Mouse (Mus musculus) midbrain, embryonic 13.5 days (tissue): ENCODE data around the gene Ptma. TPM values are rescaled to one million over a fixed set of nuclear protein-coding genes. Genes with fewer than 3 reads are reported as not detected.
"Not testable (repeated sequence)": the region's sequence is repeated elsewhere in the genome, so short reads cannot be mapped to it uniquely, and the experiment has no call there.

Source experiments
- ATAC-seq: fragments of 200-750 bp; cut with Nextera tagmentation; 2 replicates; pipeline ENCODE4 v1.8.0; 2017; ENCODE audit warnings: mild to moderate bottlenecking, moderate TSS enrichment, moderate library complexity
- H3K27ac ChIP-seq: fragments of 300-500 bp; sonication (generic); 2 replicates; pipeline ENCODE4 v1.5.1; 2015; ENCODE audit warnings: inconsistent platforms, mild to moderate bottlenecking, moderate library complexity
- H3K27me3 ChIP-seq: fragments of 300-500 bp; sonication (generic); 2 replicates; pipeline ENCODE4 v1.6.1; 2015; ENCODE audit warnings: mild to moderate bottlenecking, inconsistent platforms
- H3K36me3 ChIP-seq: fragments of 300-500 bp; sonication (generic); 2 replicates; pipeline ENCODE4 v1.6.1; 2015; ENCODE audit warnings: mild to moderate bottlenecking, inconsistent platforms
- H3K4me1 ChIP-seq: fragments of 300-500 bp; sonication (generic); replicated peaks from 2 replicates; pipeline ENCODE4 v1.6.1; 2015; ENCODE audit warnings: inconsistent platforms
- H3K4me2 ChIP-seq: fragments of 300-500 bp; sonication (generic); replicated peaks from 2 replicates; pipeline ENCODE4 v1.6.1; 2015; ENCODE audit warnings: moderate library complexity, mild to moderate bottlenecking, inconsistent platforms
- H3K4me3 ChIP-seq: fragments of 300-500 bp; sonication (generic); replicated peaks from 2 replicates; pipeline ENCODE4 v1.5.1; 2015; ENCODE audit warnings: mild to moderate bottlenecking, inconsistent platforms
- H3K9ac ChIP-seq: fragments of 300-500 bp; sonication (generic); replicated peaks from 2 replicates; pipeline ENCODE4 v1.6.1; 2015; ENCODE audit warnings: mild to moderate bottlenecking, inconsistent platforms
- H3K9me3 ChIP-seq: fragments of 300-500 bp; sonication (generic); 2 replicates; pipeline ENCODE4 v1.6.1; 2016; ENCODE audit warnings: mild to moderate bottlenecking, inconsistent platforms
- WGBS: fragments of 180-500 bp; shearing (Covaris S2); methylation state at CpG from one replicate; pipeline ENCODE4 v1.1.7; 2015; 5-methylcytosine and 5-hydroxymethylcytosine counted together
- polyA plus RNA-seq: library from polyadenylated mRNA; unstranded; fragments of >200 nt; fragmentation: Nextera tagmentation; extraction: Ambion mirVana; gene quantifications from 2 replicates; pipeline ENCODE4 v1.2.1, GENCODE M21; 2015

The Ptma gene
- 2,381 and 2,469 TPM in 2 replicates for polyA plus RNA-seq

DNA sequence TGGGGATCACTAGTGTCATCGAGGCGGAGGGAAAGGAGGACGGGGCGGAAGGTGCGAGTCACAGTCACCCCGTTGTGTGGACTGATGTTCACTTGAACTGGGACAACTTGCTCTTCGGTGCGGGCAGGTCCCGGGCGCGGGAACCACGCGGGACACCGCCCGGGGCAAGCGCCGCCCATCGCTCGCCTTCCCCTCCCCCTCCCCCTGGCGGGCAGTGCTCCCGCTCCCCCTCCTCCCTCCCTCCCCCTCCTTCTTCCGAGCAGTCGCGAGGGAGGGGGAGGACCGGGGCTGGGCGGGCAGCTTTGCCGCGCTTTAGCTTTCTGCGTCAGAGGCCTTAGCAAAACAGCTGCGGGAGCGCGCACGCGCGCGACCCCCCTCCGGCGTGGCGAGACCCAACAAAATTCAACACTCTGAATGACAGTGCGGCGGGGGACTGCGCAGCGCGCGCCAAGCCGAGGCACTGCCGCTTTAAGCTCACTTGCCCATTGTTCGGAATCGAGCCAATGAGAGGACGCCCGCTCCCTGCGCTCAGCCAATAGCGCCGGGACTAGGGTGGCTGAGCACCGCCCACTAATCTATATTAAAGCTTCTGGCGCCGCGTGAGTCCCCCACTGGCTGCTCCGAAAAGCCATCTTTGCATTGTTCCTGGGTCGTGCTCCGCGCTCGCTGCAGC lies at the start of gene Ptma:
Gene Ptma, plus strand, starts transcription at position 611 of the 673 bp plus-strand sequence.
- Histone ChIP-seq H3K27ac (peak within 1 kb of the TSS; percentile 100), H3K4me2 (peak within 1 kb of the TSS; percentile 97), H3K4me1 (peaks cover 43% of the 10 kb centered on the region), H3K9ac (peak within 1 kb of the TSS; percentile 100), H3K4me3 (peak within 1 kb of the TSS; percentile 100), H3K27me3 (no peaks in the 10 kb centered on the region), H3K9me3 (no peaks in the 10 kb centered on the region), H3K36me3 (peaks cover 21% of the 10 kb centered on the region)
- ATAC-seq, result peak; percentile 96
- WGBS, result under 1% methylated on average over 57 of the region's 63 CpGs

DNA sequence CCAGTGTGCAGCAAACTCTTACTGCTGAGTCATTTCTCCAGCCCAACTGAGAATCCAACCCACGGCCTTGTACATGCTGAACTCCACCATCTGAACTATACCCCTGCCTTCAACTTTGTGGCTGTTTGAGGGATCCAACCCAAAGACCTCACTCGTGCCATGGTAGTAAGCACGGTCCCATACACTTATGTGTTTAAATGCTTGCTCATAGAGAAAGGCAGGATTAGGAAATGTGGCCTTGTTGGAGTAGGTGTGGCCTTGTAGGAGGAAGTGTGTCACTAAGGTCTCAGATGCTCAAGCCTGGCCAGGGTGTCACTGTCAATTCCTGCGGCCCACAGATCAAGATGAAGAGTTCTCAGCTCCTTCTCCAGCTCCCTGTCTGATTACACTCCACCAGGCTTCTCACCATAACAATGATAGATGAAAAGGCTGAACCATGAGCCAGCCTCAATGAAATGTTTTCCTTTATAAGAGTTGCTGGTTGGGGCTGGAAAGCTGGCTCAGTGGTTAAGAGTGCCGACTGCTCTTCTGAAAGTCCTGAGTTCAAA lies 48.7 kb upstream of the Ptma start:
- no peak overlapping the region for H3K4me2 ChIP-seq
- WGBS, result 93% methylated on average over 5 of the region's 5 CpGs
- ATAC-seq, result no peak

GRCm38 (mm10) chr1:86479099-86479825 lies 47.3 kb upstream of the Ptma start:
- no peak overlapping the region for H3K27ac ChIP-seq
- ATAC-seq, result no peak
- H3K4me2 ChIP-seq, result no peak overlapping the region
- H3K4me1 ChIP-seq, result peaks cover 6% of the 10 kb centered on the region; the same call in 1 of the 2 replicates
- H3K27me3 ChIP-seq, result no peaks in the 10 kb centered on the region
- 84% methylated on average over 8 of the region's 8 CpGs for WGBS
- no peak overlapping the region for H3K4me3 ChIP-seq
- H3K36me3 ChIP-seq, result no peaks in the 10 kb centered on the region
- H3K9ac ChIP-seq, result no peak overlapping the region
- H3K9me3 ChIP-seq, result no peaks in the 10 kb centered on the region

More for the DNA sequence above, 48.7 kb upstream of the Ptma start:
- H3K27me3 ChIP-seq, result no peaks in the 10 kb centered on the region
- no peaks in the 10 kb centered on the region for H3K9me3 ChIP-seq
- H3K4me3 ChIP-seq, result no peak overlapping the region
- no peaks in the 10 kb centered on the region for H3K36me3 ChIP-seq
- no peak overlapping the region for H3K27ac ChIP-seq
- no peak overlapping the region for H3K9ac ChIP-seq
- H3K4me1 ChIP-seq, result peaks cover 6% of the 10 kb centered on the region; the same call in 1 of the 2 replicates

- H3K9ac ChIP-seq, result no peak overlapping the region
- H3K4me2 ChIP-seq, result no peak overlapping the region
- whole genome bisulfite sequencing, result 90% methylated on average over 6 of the region's 6 CpGs
- H3K4me3 ChIP-seq, result no peak overlapping the region
- H3K27ac ChIP-seq, result no peak overlapping the region
- no peaks in the 10 kb centered on the region for H3K36me3 ChIP-seq
- no peaks in the 10 kb centered on the region for H3K27me3 ChIP-seq
- H3K9me3 ChIP-seq, result no peaks in the 10 kb centered on the region
- ATAC-seq, result no peak
- peaks cover 6% of the 10 kb centered on the region; the same call in 1 of the 2 replicates for H3K4me1 ChIP-seq
Observed at GRCm38 (mm10) chr1:86480288-86480687, 46.2 kb upstream of the Ptma start.

DNA sequence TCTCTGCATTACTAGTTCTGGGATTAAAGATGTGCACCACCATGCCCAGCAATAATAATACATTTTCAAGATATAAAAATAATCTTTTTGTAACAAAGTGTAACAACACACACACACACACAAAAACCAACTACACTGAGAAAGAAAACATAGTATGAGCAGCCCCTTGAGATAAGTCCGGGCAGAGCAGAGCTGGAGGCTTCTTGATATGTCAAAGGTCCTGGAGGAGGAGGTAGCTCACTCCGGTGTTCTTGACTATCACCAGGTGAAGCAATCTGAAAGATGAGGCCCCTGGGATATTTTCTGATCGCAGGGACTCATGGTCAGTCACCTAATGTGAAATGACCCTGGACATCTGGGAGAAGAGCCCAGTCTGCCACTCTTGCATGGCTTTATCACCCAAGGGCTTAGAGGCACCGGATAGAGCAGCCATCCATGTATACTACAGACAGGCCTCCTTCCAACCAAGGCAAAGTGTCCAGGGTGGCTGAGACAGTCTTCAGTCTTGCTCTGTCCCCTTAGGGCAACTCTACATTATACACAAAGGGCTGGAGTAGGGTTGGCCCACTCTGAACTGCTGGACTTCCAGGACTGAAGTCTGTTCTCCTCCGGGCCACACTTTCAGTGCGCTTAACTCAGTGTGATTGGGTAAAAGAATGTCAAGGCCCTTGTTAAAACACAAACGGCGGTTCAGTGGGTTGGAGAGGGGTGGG lies 45.6 kb upstream of the Ptma start:
- no peak for ATAC-seq
- H3K27ac ChIP-seq, result no peak overlapping the region
- H3K27me3 ChIP-seq, result no peaks in the 10 kb centered on the region
- H3K4me1 ChIP-seq, result peaks cover 6% of the 10 kb centered on the region; the same call in 1 of the 2 replicates
- no peaks in the 10 kb centered on the region for H3K36me3 ChIP-seq
- no peak overlapping the region for H3K4me2 ChIP-seq
- H3K9me3 ChIP-seq, result no peaks in the 10 kb centered on the region
- H3K9ac ChIP-seq, result no peak overlapping the region
- 91% methylated on average over 8 of the region's 8 CpGs for WGBS
- H3K4me3 ChIP-seq, result no peak overlapping the region

DNA sequence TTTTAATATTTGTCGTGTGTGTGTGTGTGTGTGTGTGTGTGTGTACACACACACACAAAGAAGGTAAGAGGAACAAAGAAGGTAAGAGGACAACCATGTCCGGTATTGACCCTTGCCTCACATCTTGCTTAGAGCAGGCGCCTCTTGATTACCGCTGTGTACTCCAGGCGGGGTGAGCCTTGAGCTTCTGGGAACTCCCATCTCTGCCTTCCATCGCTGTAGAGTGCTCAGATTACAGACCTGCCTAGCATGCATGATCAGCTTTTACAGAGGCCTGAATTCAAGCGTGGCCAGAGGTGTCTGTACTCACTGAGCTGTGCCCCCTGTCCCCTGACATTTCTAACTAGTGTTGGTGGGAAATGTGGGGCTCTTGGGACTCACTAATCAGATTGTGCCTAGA lies 45.1 kb upstream of the Ptma start:
- Histone ChIP-seq H3K9ac (no peak overlapping the region), H3K27ac (no peak overlapping the region), H3K36me3 (no peaks in the 10 kb centered on the region), H3K27me3 (no peaks in the 10 kb centered on the region), H3K4me1 (peaks cover 6% of the 10 kb centered on the region; the same call in 1 of the 2 replicates), H3K9me3 (no peaks in the 10 kb centered on the region), H3K4me2 (no peak overlapping the region), H3K4me3 (no peak overlapping the region)
- no peak; the same call in 1 of the 2 replicates for ATAC-seq
- 72% methylated on average over 7 of the region's 7 CpGs for WGBS

GRCm38 (mm10) chr1:86482288-86482687 lies 44.2 kb upstream of the Ptma start:
- Histone ChIP-seq H3K27ac (no peak overlapping the region), H3K36me3 (no peaks in the 10 kb centered on the region), H3K4me1 (peaks cover 6% of the 10 kb centered on the region; the same call in 1 of the 2 replicates), H3K9me3 (no peaks in the 10 kb centered on the region), H3K4me2 (no peak overlapping the region), H3K4me3 (no peak overlapping the region), H3K27me3 (no peaks in the 10 kb centered on the region), H3K9ac (no peak overlapping the region; the same call in 1 of the 2 replicates)
- 85% methylated on average over 11 of the region's 11 CpGs for WGBS
- no peak for ATAC-seq

DNA sequence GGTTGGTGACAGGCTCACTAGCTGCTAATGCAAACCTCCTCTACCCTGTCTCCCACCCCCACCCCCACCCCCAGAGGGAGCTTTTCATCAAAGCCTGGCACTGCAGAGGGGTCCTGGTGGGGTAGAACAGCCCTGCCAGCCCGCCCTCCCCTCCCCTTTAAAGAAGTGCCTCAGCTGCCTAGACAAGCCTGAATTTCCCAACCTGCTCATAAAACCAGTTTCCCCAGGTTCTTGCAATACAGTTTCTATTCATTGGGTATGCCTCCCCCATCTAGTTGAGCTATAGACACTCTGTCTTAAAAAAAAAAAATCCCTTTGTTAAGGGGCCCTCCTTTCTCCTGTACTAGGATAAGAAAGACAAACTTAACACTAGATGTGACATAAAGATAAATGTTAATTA lies 43.8 kb upstream of the Ptma start:
- H3K9ac ChIP-seq, result no peak overlapping the region
- peaks cover 6% of the 10 kb centered on the region; the same call in 1 of the 2 replicates for H3K4me1 ChIP-seq
- no peak overlapping the region for H3K4me3 ChIP-seq
- no peak overlapping the region for H3K27ac ChIP-seq
- H3K27me3 ChIP-seq, result no peaks in the 10 kb centered on the region
- H3K4me2 ChIP-seq, result no peak overlapping the region
- H3K36me3 ChIP-seq, result no peaks in the 10 kb centered on the region
- ATAC-seq, result no peak
- no peaks in the 10 kb centered on the region for H3K9me3 ChIP-seq
- WGBS, result 20% methylated on average over 1 of the region's 1 CpGs

- WGBS, result 97% methylated on average over 1 of the region's 1 CpGs
Observed at GRCm38 (mm10) chr1:86485346-86485745, 41.2 kb upstream of the Ptma start.

GRCm38 (mm10) chr1:86485858-86486257 lies 40.7 kb upstream of the Ptma start:
- H3K4me3 ChIP-seq, H3K36me3 ChIP-seq, H3K27ac ChIP-seq, H3K4me2 ChIP-seq, H3K9ac ChIP-seq, ATAC-seq, H3K27me3 ChIP-seq, H3K9me3 ChIP-seq: not testable (repeated sequence)
- H3K4me1 ChIP-seq, result peaks cover 15% of the 10 kb centered on the region
- WGBS, result 96% methylated on average over 5 of the region's 6 CpGs

More at GRCm38 (mm10) chr1:86485346-86485745, 41.2 kb upstream of the Ptma start:
- no peak for ATAC-seq
- H3K27ac ChIP-seq, result no peak overlapping the region
- H3K27me3 ChIP-seq, result no peaks in the 10 kb centered on the region
- H3K4me2 ChIP-seq, result no peak overlapping the region
- H3K9me3 ChIP-seq, result no peaks in the 10 kb centered on the region
- H3K4me3 ChIP-seq, result no peak overlapping the region
- H3K9ac ChIP-seq, result no peak overlapping the region
- H3K36me3 ChIP-seq, result no peaks in the 10 kb centered on the region
- H3K4me1 ChIP-seq, result peaks cover 15% of the 10 kb centered on the region

GRCm38 (mm10) chr1:86486703-86487294 lies 39.7 kb upstream of the Ptma start:
- Histone ChIP-seq H3K27ac (peak overlapping the region; percentile 98), H3K4me3 (peak overlapping the region; percentile 63), H3K4me2 (peak overlapping the region; percentile 53), H3K9ac (peak overlapping the region; percentile 79), H3K27me3 (no peaks in the 10 kb centered on the region), H3K36me3 (no peaks in the 10 kb centered on the region), H3K9me3 (no peaks in the 10 kb centered on the region), H3K4me1 (peaks cover 20% of the 10 kb centered on the region)
- 7% methylated on average over 13 of the region's 13 CpGs for WGBS
- no peak for ATAC-seq
